Mouse (Mus musculus) Muller cell, postnatal 12 days (primary cell): ENCODE results near the gene Pde4dip.

Experiments
- DNase-seq: peaks from one replicate; pipeline ENCODE4 v3.0.0-alpha.2; 2015; ENCODE audit errors: inconsistent ontology term

The Pde4dip gene

DNA sequence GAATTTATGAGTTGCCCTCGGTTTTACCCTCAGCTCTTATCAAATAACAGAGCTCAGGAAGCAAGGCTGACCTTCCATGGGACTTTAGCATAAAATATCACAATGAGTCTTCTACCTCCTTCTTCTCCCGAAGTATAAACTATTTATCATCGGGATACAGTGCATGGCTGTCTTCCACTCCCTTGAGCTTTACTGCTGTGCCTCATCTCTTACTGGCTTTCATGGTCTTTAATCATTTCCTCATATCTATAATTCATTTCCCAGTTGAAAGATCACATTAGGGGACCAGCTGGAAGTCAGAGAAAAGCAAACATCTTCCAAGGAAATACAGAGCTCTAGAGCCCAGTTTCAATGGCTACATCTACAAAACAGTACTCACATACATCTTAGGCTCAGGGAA lies 239.5 kb downstream of the Pde4dip start:
- DNase-seq: no peak

DNA sequence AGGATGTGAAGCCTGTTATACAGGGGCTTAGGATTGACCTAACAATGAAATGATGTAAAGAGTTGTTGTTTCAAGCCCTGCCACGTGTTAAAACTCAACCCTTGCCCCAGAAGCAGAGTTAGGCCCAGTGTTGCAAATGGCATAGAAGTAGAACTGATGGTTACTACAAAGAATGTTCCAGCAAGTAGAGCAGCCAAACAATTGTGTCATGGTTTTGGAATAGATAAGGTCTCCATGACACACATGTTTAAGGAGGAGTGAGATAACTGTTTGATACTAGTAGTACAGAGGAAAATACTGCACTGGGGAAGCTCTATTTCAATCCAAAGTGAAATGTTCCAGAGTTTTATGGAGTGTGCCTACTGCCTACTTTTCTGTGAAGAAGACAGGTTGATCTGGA lies 240.0 kb downstream of the Pde4dip start:
- DNase-seq: no peak

DNA sequence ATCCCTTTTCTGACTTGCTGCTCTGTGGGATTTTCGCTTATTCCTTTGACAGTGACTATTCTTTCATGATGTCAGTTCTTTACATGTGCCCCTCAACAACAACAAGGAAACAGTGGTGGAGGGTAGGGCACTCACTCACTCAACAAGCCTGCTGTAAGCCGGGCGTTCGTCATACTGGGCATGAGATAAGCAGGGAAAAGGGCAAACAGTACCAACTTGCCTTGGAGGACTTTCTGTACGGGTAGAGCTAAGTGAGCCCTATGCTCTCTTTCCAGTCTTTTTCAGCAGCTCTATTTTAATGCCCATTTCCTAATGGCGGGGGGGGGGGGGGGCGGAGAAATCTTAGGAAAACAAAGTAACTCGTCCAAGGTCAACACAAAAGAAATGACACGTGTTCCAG lies 246.5 kb downstream of the Pde4dip start:
- no peak for DNase-seq

DNA sequence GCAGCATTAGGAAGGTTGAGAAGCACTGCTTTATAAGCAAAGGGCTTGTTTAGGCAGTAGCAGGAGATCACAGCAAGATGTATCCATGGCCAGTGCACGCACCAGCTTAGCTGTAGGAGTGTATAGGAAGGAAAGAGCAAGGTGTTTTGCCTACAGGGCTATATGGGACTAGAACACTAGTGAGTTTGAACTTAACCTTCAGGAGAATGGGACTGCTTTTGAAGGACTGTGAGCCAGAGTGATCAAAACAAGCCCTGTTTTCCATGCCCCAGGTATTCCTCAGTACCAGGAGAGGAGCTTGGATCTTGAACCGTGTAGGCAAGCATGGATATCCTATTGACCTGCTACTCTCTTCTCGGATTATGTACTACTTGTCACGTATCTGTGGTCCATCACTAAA lies 247.1 kb downstream of the Pde4dip start:
- DNase-seq: no peak
